Comparison of ENCODE assay signal across 34 mouse cellular contexts in the genomic region with DNA sequence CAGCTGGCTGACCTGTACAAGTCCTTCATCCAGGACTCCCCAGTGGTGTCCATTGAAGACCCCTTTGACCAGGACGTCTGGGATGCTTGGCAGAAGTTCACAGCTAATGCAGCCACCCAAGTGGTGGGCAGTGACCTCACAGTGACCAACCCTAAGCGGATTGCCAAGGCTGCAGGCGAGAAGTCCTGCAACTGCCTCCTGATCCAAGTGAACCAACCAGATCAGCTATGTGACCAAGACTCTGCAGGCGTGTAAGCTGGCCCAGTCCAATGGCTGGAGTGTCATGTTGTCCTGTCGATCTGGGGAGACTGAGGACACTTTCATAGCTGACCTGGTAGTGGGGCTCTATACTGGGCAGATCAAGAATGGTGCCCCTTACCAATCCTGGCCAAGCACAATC. TPM values are rescaled to one million over a fixed set of nuclear protein-coding genes. Genes with fewer than 3 reads are reported as not detected.
"Had no signal": no experiment of that assay in that cellular context is flagged by ENCODE, and none has a peak within 500 bp of the region (broad histone marks: within the 10 kb centered on the region; RNA-seq: fewer than 3 reads in every experiment).

No protein-coding gene starts in this region.

- H3K4me2 ChIP-seq: heart, embryonic 12.5 days; heart, embryonic 13.5 days; heart, embryonic 15.5 days; hindbrain, embryonic 12.5 days; hindbrain, embryonic 13.5 days; hindbrain, embryonic 14.5 days; hindbrain, embryonic 15.5 days; intestine, embryonic 15.5 days; kidney, embryonic 15.5 days had no signal

- H3K4me1 ChIP-seq: hindbrain, embryonic 10.5 days; hindbrain, embryonic 12.5 days; hindbrain, embryonic 13.5 days; hindbrain, embryonic 15.5 days; intestine, embryonic 15.5 days had no signal

- H3K36me3 ChIP-seq: heart, embryonic 15.5 days; hindbrain, embryonic 15.5 days; intestine, embryonic 15.5 days had no signal

- H3K9ac ChIP-seq: heart, embryonic 12.5 days; heart, embryonic 13.5 days; heart, embryonic 15.5 days; hindbrain, embryonic 12.5 days; hindbrain, embryonic 13.5 days; hindbrain, embryonic 14.5 days; hindbrain, embryonic 15.5 days; intestine, embryonic 15.5 days; kidney, embryonic 15.5 days had no signal

- H3K27ac ChIP-seq: heart, embryonic 13.5 days; heart, embryonic 15.5 days; hindbrain, embryonic 10.5 days; hindbrain, embryonic 12.5 days; hindbrain, embryonic 13.5 days; hindbrain, embryonic 14.5 days; hindbrain, embryonic 15.5 days; hindbrain, postnatal 0 days; intestine, embryonic 15.5 days; kidney, embryonic 15.5 days; kidney, postnatal 0 days; layer of hippocampus, adult 2 months; left cerebral cortex, adult 2 months had no signal

- DNase-seq: heart, postnatal 10 days; heart, postnatal 14 days; heart, postnatal 4 days; kidney, adult 11 months; kidney, adult 18-20 months; kidney, adult 2 months; kidney, adult 8-10 months; kidney, adult 9 months; kidney, postnatal 10 days; kidney, postnatal 14 days; kidney, postnatal 25 days; kidney, postnatal 36 days; kidney, postnatal 4 days; layer of hippocampus, adult 9-11 months; layer of hippocampus, postnatal 36 days had no signal

- ATAC-seq: hindbrain, embryonic 16.5 days; hindbrain, postnatal 0 days; inflammation-experienced regulatory T-cells, adult 6 months; intestine, embryonic 15.5 days; intestine, embryonic 16.5 days; intestine, postnatal 0 days had no signal

- H3K27me3 ChIP-seq: heart, embryonic 12.5 days; heart, embryonic 13.5 days; heart, embryonic 15.5 days; hindbrain, embryonic 12.5 days; hindbrain, embryonic 13.5 days; hindbrain, embryonic 15.5 days; intestine, embryonic 15.5 days; kidney, embryonic 15.5 days had no signal

- H3K4me3 ChIP-seq: heart, embryonic 12.5 days; heart, embryonic 13.5 days; heart, embryonic 15.5 days; hindbrain, embryonic 10.5 days; hindbrain, embryonic 12.5 days; hindbrain, embryonic 13.5 days; hindbrain, embryonic 15.5 days; intestine, embryonic 15.5 days; kidney, embryonic 15.5 days; layer of hippocampus, adult 2 months; left cerebral cortex, adult 2 months had no signal

- H3K9me3 ChIP-seq: heart, embryonic 12.5 days; heart, embryonic 13.5 days; heart, embryonic 15.5 days; hindbrain, embryonic 10.5 days; hindbrain, embryonic 12.5 days; hindbrain, embryonic 13.5 days; hindbrain, embryonic 15.5 days; intestine, embryonic 15.5 days; kidney, embryonic 15.5 days had no signal

RNA-seq across cellular contexts. Expression of gene 1500015O10Rik, which starts 56.3 kb away (rescaled TPM):
- total RNA-seq: hematopoietic stem cell, adult 5-6 weeks had no signal
